Mouse (Mus musculus): ENCODE measurements around the gene Gm13695. TPM values are rescaled to one million over a fixed set of nuclear protein-coding genes. Genes with fewer than 3 reads are reported as not detected.
"Not testable (repeated sequence)": the region's sequence is repeated elsewhere in the genome, so short reads cannot be mapped to it uniquely, and the experiment has no call there.

Gene Gm13695
- polyA plus RNA-seq (2012; rRNA removed), result 0.03 TPM in 2 replicates

DNA sequence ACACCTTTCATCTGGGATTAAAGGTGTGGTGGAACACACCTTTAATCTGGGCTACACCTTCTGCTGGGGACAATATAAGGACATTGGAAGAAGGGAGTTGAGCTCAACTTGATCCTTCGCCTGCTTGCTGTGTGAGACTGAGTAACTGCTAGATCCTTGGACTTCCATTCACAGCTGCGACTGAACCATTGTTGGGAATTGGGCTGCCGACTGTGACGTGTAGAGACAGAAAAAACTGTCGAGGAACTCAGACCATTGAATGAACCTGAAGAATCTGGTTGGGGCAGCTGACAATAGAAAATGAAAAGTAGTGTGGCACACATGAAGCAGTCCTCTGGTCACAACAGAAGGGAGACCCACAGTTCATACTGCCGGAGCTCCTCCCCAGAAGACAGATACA lies at the start of gene Gm13695:
Gene Gm13695 (plus strand): TSS at position 301 of the 400 bp plus-strand sequence.
- DNase-seq (ENCODE audit: low spot score), result not testable (repeated sequence)

DNA sequence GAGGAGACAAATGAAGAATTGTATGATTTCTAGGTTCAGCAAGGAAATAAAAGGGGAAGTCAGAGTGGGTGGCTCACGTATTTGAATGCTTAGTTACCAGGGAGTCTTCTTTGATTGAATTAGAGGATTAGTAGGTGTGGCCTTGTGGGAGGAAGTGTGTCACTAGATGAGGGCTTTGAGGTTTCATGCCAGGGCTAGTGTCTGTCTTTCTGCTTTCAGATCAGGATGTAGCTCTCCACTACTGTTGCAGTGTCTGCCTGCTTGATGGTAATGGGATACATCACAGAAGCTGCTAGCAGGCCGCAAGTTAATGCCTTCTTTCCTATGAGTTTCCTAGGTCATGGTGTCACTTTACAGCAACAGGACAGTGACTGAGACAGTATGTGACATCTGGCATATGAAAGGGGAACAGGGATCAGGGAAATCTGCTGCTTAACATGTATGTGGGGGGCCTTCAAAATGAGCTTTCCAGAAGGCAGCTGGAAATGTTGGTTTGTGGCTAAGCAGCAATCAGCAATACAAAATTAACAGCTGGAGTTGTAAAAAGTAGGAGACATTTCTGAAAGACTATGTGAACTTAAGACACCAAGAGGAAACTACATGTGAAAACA lies 37.5 kb upstream of the Gm13695 start:
- DNase-seq (ENCODE audit: low spot score), result no peak

DNA sequence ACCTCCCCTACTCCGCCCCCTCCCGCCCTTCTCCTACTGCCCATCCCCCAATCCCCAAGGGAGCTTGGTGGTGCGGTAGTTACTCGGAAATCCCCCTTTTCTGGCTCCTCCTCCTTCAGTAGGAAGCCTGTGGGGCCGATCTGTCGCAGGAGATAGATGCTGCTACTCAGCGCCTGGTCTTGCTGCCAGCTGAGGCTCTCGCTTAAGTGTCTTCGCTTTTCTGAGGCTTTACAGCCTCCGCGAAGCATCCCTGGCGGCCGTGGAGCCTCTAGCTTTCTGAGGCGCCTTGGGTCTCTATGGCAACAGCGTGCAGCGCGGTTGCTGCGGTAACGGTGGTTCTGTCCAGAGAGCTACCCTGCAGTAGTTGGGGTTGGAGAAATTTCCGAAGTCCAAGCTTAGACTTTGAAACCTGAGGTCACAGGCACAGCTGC lies 26.2 kb upstream of the Gm13695 start, which contains the start of gene Zswim2:
Gene Zswim2 (minus strand): TSS at position 298 of the 431 bp plus-strand sequence.
- DNase-seq (ENCODE audit: low spot score), result no peak

DNA sequence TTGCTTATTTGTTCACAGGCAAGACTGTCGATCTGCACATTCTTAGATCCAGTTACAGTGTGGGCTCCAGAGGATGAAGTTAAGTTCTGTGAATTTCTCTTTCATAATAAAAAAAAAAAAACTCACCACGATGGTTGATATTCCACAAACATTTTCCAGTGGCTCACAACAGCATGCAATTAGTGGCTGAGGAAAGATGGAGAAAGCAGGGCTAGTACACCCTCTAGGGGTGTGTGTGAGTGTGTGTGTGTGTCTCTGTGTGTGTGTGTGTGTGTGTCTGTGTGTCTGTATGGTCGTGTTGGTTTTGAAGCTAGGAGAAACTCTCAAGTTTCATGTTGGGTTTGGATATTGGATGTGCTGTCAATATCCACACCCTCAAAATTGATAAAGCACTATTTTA lies 25.7 kb upstream of the Gm13695 start:
- DNase-seq (ENCODE audit: low spot score), result no peak

DNA sequence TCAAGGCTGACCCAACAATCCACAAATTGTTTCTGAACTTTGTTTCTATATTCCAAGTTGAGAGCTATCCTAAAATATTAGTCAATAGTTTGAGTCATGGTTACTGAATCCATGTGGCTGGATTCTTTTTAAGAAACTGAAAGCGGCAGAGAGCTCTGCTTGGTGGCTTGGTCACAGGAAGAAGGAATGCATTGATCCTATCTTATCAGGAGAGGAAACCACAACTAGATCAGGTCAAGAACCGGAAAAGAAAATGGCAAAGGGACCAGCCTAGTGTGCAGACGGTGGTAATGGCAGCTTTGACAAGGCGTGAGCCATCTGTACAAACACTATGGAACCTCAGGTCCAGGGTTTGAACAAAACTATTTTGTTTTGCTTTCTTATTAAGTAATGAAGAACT lies 25.3 kb upstream of the Gm13695 start:
- no peak for DNase-seq (ENCODE audit: low spot score)

DNA sequence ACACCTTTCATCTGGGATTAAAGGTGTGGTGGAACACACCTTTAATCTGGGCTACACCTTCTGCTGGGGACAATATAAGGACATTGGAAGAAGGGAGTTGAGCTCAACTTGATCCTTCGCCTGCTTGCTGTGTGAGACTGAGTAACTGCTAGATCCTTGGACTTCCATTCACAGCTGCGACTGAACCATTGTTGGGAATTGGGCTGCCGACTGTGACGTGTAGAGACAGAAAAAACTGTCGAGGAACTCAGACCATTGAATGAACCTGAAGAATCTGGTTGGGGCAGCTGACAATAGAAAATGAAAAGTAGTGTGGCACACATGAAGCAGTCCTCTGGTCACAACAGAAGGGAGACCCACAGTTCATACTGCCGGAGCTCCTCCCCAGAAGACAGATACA lies 11.7 kb upstream of the Gm13695 start, which contains the start of gene Gm13698:
Gene Gm13698 (plus strand): TSS at position 301 of the 400 bp plus-strand sequence.
- not testable (repeated sequence) for DNase-seq (ENCODE audit: low spot score)

DNA sequence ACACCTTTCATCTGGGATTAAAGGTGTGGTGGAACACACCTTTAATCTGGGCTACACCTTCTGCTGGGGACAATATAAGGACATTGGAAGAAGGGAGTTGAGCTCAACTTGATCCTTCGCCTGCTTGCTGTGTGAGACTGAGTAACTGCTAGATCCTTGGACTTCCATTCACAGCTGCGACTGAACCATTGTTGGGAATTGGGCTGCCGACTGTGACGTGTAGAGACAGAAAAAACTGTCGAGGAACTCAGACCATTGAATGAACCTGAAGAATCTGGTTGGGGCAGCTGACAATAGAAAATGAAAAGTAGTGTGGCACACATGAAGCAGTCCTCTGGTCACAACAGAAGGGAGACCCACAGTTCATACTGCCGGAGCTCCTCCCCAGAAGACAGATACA lies 5.9 kb upstream of the Gm13695 start, which contains the start of gene Gm13693:
Gene Gm13693 (plus strand): TSS at position 301 of the 400 bp plus-strand sequence.
- not testable (repeated sequence) for DNase-seq (ENCODE audit: low spot score)

DNA sequence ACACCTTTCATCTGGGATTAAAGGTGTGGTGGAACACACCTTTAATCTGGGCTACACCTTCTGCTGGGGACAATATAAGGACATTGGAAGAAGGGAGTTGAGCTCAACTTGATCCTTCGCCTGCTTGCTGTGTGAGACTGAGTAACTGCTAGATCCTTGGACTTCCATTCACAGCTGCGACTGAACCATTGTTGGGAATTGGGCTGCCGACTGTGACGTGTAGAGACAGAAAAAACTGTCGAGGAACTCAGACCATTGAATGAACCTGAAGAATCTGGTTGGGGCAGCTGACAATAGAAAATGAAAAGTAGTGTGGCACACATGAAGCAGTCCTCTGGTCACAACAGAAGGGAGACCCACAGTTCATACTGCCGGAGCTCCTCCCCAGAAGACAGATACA lies 5.7 kb downstream of the Gm13695 start, which contains the start of gene Gm13696:
Gene Gm13696 (plus strand): TSS at position 301 of the 400 bp plus-strand sequence.
- not testable (repeated sequence) for DNase-seq (ENCODE audit: low spot score)

DNA sequence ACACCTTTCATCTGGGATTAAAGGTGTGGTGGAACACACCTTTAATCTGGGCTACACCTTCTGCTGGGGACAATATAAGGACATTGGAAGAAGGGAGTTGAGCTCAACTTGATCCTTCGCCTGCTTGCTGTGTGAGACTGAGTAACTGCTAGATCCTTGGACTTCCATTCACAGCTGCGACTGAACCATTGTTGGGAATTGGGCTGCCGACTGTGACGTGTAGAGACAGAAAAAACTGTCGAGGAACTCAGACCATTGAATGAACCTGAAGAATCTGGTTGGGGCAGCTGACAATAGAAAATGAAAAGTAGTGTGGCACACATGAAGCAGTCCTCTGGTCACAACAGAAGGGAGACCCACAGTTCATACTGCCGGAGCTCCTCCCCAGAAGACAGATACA lies 11.5 kb downstream of the Gm13695 start, which contains the start of gene Gm13694:
Gene Gm13694 (plus strand): TSS at position 301 of the 400 bp plus-strand sequence.
- DNase-seq (ENCODE audit: low spot score), result not testable (repeated sequence)

DNA sequence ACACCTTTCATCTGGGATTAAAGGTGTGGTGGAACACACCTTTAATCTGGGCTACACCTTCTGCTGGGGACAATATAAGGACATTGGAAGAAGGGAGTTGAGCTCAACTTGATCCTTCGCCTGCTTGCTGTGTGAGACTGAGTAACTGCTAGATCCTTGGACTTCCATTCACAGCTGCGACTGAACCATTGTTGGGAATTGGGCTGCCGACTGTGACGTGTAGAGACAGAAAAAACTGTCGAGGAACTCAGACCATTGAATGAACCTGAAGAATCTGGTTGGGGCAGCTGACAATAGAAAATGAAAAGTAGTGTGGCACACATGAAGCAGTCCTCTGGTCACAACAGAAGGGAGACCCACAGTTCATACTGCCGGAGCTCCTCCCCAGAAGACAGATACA lies 17.3 kb downstream of the Gm13695 start, which contains the start of gene Gm13697:
Gene Gm13697 (plus strand): TSS at position 301 of the 400 bp plus-strand sequence.
- DNase-seq (ENCODE audit: low spot score), result not testable (repeated sequence)

DNA sequence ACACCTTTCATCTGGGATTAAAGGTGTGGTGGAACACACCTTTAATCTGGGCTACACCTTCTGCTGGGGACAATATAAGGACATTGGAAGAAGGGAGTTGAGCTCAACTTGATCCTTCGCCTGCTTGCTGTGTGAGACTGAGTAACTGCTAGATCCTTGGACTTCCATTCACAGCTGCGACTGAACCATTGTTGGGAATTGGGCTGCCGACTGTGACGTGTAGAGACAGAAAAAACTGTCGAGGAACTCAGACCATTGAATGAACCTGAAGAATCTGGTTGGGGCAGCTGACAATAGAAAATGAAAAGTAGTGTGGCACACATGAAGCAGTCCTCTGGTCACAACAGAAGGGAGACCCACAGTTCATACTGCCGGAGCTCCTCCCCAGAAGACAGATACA lies 23.1 kb downstream of the Gm13695 start, which contains the start of gene Gm13691:
Gene Gm13691 (plus strand): TSS at position 301 of the 400 bp plus-strand sequence.
- DNase-seq (ENCODE audit: low spot score), result not testable (repeated sequence)

DNA sequence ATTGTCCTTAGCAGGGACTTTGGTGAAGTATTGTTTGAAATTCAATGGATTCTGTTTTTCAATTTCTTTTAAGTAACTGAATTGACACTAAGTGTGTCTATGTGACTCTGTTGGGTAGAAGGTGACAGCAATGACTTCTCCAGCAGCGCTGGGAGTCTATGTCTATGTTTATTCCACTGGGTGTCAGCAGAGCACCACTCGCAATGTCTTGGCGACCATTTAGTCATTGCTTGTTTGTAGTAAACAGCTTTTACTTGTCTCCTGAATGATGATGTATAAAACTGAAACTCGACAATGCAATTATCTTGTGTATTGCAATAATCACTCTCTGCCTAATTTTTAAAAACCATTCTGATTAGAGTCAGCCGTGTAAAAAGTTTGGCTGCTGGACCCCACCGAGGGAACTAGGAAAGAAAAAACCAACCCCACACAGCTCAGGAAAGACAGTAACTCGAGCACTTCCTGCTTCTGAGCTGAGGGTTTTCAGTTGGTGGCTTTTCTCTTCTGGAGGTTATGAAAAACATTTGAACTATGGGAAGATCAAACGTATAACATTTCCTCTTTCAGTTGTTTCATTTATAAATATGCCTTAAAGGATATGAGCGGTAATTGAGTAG lies 26.6 kb downstream of the Gm13695 start:
- not testable (repeated sequence) for DNase-seq (ENCODE audit: low spot score)

DNA sequence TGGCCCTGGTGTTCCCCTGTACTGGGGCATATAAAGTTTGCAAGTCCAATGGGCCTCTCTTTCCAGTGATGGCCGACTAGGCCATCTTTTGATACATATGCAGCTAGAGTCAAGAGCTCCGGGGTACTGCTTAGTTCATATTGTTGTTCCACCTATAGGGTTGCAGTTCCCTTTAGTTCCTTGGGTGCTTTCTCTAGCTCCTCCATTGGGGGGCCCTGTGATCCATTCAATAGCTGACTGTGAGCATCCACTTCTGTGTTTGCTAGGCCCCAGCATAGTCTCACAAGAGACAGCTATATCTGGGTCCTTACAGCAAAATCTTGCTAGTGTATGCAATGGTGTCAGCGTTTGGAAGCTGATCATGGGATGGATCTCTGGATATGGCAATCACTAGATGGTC lies 27.4 kb downstream of the Gm13695 start:
- not testable (repeated sequence) for DNase-seq (ENCODE audit: low spot score)

DNA sequence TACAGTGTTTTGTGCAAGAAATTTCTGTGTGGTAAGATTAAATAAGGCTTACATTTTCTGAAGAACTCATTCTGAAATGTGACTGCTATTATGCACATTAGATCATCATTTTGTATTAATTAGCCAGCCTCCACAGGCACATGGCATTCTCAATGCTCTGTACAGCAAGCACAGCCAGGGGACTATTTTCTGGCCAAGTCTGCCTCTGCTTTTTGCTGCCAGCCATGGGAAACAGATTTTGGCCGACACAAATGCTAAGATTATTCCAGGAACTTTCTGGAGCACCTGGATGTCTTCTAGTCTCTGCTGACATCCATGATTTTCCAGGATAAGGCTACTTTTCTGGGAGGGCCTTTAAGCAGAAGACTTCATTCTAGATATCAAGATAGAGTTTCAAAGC lies 41.8 kb downstream of the Gm13695 start:
- DNase-seq (ENCODE audit: low spot score), result no peak

DNA sequence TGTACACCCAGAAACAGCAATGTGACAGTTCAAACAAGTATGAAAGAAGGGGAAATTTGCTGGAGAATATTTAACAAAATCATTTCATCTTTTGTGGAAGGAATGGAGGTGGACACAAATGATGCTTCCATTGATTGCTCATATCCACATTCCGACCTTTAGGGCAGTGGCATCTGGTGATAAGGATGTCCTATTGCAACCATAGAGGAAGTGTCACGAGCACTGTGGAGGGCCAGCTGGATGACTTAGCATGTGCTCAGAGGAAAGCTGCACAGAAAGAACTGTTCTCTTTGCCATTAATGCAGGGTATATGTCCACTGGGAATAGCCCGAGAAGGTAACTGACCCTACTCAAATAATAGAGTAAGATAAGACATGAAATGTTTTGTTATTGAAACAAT lies 42.7 kb downstream of the Gm13695 start:
- no peak for DNase-seq (ENCODE audit: low spot score)

DNA sequence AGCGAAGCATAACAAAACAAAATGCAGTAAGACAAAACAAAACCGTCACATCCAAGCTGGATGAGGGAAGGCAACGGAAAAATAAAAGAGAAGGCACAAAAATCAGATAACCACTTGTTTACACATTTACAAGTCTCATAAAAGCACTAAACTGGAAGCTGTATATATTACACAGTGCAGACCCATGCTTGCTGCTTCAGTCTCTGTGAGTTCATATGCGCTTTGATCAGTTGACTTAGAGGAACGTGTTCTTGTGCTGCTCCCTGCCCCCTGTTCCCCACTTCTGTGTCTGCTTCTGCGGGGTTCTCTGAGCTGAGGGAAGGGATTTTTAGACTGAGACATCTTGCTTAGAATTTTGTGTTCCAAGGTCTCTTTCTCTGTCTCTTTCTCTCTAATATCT lies 47.5 kb downstream of the Gm13695 start:
- DNase-seq (ENCODE audit: low spot score), result no peak

DNA sequence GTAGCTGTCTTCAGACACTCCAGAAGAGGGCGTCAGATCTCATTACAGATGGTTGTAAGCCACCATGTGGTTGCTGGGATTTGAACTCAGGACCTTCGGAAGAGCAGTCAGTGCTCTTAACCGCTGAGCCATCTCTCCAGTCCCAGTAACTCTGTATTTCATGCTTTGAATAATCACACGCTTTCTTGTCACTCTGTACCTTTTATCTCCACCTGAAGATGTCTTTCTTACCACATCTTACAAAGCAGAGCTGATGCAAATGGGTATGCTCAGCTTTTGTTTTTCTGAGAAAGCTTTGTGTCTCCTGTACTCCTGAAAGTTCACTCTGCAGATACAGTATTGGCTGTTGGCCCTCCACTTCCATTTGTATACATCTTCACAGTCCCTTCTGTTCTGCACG lies 49.2 kb downstream of the Gm13695 start:
- DNase-seq (ENCODE audit: low spot score), result not testable (repeated sequence)

DNA sequence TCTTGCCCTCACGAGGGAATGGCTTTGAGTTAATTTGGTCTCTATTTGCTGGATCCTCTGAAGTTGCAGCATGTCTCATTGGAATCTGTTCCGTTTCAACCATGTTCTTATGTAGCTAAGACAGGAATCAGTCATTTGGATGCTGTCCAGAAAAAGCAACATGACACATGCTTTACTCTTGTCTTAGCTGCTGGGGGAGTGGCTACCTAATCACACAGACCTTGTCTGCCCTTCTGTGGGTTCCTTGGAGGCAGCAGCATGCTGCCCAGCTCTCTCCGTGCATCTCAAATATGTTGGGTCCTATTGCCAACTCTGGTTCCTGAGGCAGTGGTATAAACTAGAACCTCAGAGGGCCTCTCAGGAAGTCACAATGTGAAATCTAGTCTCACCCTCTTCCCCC lies 51.2 kb downstream of the Gm13695 start:
- DNase-seq (ENCODE audit: low spot score), result no peak

Other genes with a start within 250 kb of the Gm13695 start
- gene Itgav, start 242.9 kb upstream of the Gm13695 start, polyA plus RNA-seq (2012; rRNA removed), result 62.6 and 68.4 TPM in 2 replicates
- gene Fam171b, start 154.7 kb upstream of the Gm13695 start, polyA plus RNA-seq (2012; rRNA removed), result 4.0 and 4.6 TPM in 2 replicates
- gene Zswim2, start 26.1 kb upstream of the Gm13695 start, polyA plus RNA-seq (2012; rRNA removed), result not detected in 2 replicates
- gene Gm13698, start 11.6 kb upstream of the Gm13695 start, polyA plus RNA-seq (2012; rRNA removed), result 0.03 TPM in 2 replicates
- gene Gm13693, start 5.8 kb upstream of the Gm13695 start, polyA plus RNA-seq (2012; rRNA removed), result 0.03 TPM in 2 replicates
- 0.03 TPM in 2 replicates for gene Gm13696, start 5.8 kb downstream of the Gm13695 start, polyA plus RNA-seq (2012; rRNA removed)
- 0.03 TPM in 2 replicates for gene Gm13694, start 11.6 kb downstream of the Gm13695 start, polyA plus RNA-seq (2012; rRNA removed)
- gene Gm13697, start 17.4 kb downstream of the Gm13695 start, polyA plus RNA-seq (2012; rRNA removed), result 0.03 TPM in 2 replicates
- gene Gm13691, start 23.2 kb downstream of the Gm13695 start, polyA plus RNA-seq (2012; rRNA removed), result 0.03 TPM in 2 replicates